Mouse (Mus musculus): Measurements from ENCODE around the gene Nim1k. TPM values are rescaled to one million over a fixed set of nuclear protein-coding genes. Genes with fewer than 3 reads are reported as not detected.
"Not testable (repeated sequence)": the region's sequence is repeated elsewhere in the genome, so short reads cannot be mapped to it uniquely, and the experiment has no call there.

Gene Nim1k
- polyA plus RNA-seq, 1 experiment from 2014 or later, result 4.5 TPM

- Histone ChIP-seq H3K27me3 (replicated peaks) (no peaks in the 10 kb centered on the region), H3K27ac (no peak overlapping the region), H3K9me3 (no peaks in the 10 kb centered on the region), H3K4me3 (no peak overlapping the region), H3K9ac (no peak overlapping the region), H3K4me2 (no peak overlapping the region), H3K36me3 (replicated peaks) (no peaks in the 10 kb centered on the region), H3K4me1 (no peaks in the 10 kb centered on the region)
- no peak for ATAC-seq (replicated peaks)
- WGBS, result 91% methylated on average over 3 of the region's 3 CpGs
These were observed 33.2 kb downstream of the Nim1k start for GRCm38 (mm10) chr13:119722447-119722846.

DNA sequence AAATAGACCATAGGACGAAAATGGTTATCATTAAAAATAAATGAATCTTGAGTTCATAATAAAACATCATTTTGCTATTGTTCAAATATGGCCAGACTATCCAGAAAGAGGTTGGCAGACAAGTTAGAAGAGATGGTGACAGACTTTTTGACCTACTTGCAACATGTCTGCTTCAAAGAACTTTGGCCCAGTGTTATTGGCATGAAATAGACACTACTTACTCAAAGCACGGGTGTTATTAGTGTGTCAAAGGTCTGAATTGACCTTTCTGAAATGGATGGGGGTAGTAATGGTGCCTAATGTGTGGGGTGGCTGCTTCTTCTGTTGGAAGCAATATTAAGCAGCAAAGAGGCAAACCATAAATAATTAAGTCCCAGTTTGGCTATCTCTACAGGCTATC is 39.6 kb downstream of the Nim1k start:
- Histone ChIP-seq H3K27me3 (replicated peaks) (no peaks in the 10 kb centered on the region), H3K4me1 (no peaks in the 10 kb centered on the region), H3K36me3 (replicated peaks) (peaks cover 4% of the 10 kb centered on the region; the same call in 1 of the 2 replicates), H3K27ac (no peak overlapping the region), H3K9me3 (no peaks in the 10 kb centered on the region), H3K9ac (no peak overlapping the region), H3K4me3 (no peak overlapping the region), H3K4me2 (no peak overlapping the region)
- ATAC-seq (replicated peaks), result no peak
- 86% methylated on average over 2 of the region's 2 CpGs for WGBS

DNA sequence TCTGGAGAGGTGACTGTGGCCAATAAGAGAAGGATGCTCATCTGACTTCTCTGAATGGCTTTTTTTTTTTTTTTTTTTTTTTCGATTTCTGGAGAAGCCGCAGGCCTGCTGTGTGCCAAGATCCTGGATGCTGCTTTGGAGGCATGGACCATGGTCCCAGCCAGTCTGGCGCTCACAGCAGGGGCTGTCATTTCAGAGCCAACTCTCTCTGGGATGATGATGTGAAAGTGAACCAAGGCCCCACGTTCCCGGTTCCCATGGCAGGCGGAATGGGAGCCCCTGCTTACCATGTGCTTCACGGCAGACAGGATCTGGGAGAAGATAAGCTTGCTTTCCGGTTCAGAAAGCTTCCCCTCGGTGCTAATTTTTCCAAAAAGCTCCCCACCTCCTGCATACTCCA is 41.9 kb downstream of the Nim1k start:
- 75% methylated on average over 9 of the region's 9 CpGs for WGBS
- Histone ChIP-seq H3K4me2 (no peak overlapping the region), H3K9me3 (no peaks in the 10 kb centered on the region), H3K4me3 (no peak overlapping the region), H3K9ac (no peak overlapping the region), H3K36me3 (replicated peaks) (peaks cover 9% of the 10 kb centered on the region; the same call in 1 of the 2 replicates), H3K27ac (no peak overlapping the region), H3K27me3 (replicated peaks) (no peaks in the 10 kb centered on the region), H3K4me1 (no peaks in the 10 kb centered on the region)
- no peak for ATAC-seq (replicated peaks)

GRCm38 (mm10) chr13:119713107-119713787 is 42.4 kb downstream of the Nim1k start:
- Histone ChIP-seq H3K9ac (no peak overlapping the region), H3K27ac (no peak overlapping the region), H3K4me1 (no peaks in the 10 kb centered on the region), H3K4me2 (no peak overlapping the region), H3K36me3 (replicated peaks) (peaks cover 9% of the 10 kb centered on the region; the same call in 1 of the 2 replicates), H3K4me3 (no peak overlapping the region), H3K9me3 (no peaks in the 10 kb centered on the region), H3K27me3 (replicated peaks) (no peaks in the 10 kb centered on the region)
- ATAC-seq (replicated peaks), result no peak
- 66% methylated on average over 8 of the region's 8 CpGs for WGBS

DNA sequence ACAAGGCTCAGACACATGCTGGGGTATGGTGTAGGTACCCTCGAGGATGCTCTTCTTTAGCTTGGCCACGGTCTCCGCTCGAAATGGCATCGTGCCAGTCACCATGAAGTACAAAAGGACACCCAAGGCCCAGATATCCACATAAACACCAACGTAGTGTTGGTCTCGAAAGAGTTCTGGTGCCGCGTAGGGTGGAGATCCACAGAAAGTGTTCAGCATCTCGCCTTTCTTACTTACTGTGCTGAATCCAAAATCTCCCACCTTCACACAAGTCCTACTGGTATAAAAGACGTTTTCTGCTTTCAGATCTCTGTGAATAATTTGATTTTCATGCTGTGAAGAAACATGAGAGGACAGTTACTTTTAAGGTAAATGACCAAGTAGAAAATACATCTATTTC is 43.2 kb downstream of the Nim1k start:
- Histone ChIP-seq H3K27me3 (replicated peaks) (no peaks in the 10 kb centered on the region), H3K4me2 (no peak overlapping the region), H3K27ac (no peak overlapping the region), H3K9me3 (no peaks in the 10 kb centered on the region), H3K36me3 (replicated peaks) (peaks cover 9% of the 10 kb centered on the region; the same call in 1 of the 2 replicates), H3K9ac (no peak overlapping the region), H3K4me1 (no peaks in the 10 kb centered on the region), H3K4me3 (no peak overlapping the region)
- 88% methylated on average over 11 of the region's 11 CpGs for WGBS
- ATAC-seq (replicated peaks), result no peak

GRCm38 (mm10) chr13:119710268-119710610 is 45.4 kb downstream of the Nim1k start:
- 76% methylated on average over 10 of the region's 10 CpGs for WGBS
- ATAC-seq (replicated peaks), result no peak
- Histone ChIP-seq H3K27ac (no peak overlapping the region), H3K4me3 (no peak overlapping the region), H3K27me3 (replicated peaks) (no peaks in the 10 kb centered on the region), H3K9ac (no peak overlapping the region), H3K36me3 (replicated peaks) (peaks cover 21% of the 10 kb centered on the region), H3K9me3 (no peaks in the 10 kb centered on the region), H3K4me2 (no peak overlapping the region), H3K4me1 (no peaks in the 10 kb centered on the region)

- Histone ChIP-seq H3K36me3 (replicated peaks) (peaks cover 27% of the 10 kb centered on the region), H3K4me1 (no peaks in the 10 kb centered on the region), H3K27ac (no peak overlapping the region), H3K4me2 (no peak overlapping the region), H3K4me3 (no peak overlapping the region), H3K9me3 (no peaks in the 10 kb centered on the region), H3K9ac (no peak overlapping the region), H3K27me3 (replicated peaks) (no peaks in the 10 kb centered on the region)
- ATAC-seq (replicated peaks), result peak; percentile 31
- 89% methylated on average over 8 of the region's 8 CpGs for WGBS
These were observed 46.1 kb downstream of the Nim1k start for GRCm38 (mm10) chr13:119709388-119710267.

DNA sequence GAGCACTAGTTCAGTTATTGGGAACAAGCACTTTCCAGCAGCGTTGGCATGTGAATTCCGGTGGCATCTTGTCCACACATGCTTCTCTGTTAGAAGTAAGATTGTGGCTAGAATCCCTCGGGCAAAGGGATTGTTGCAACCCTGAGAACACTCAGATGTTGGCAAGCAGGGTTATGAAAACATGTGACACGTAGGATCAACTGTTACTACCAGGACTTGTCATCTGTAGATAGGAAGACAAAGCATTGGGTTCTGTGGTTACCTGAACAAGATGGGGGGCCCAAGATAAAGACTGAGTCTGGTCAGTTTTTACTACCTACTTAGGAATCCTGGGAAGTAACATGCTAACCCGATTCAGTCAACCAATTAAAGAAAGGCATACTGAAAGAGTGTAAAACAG is 46.7 kb downstream of the Nim1k start:
- no peak for ATAC-seq (replicated peaks)
- no peaks in the 10 kb centered on the region for H3K27me3 ChIP-seq (replicated peaks)
- no peak overlapping the region for H3K9ac ChIP-seq
- H3K4me2 ChIP-seq, result no peak overlapping the region
- H3K36me3 ChIP-seq (replicated peaks), result peaks cover 33% of the 10 kb centered on the region
- 89% methylated on average over 5 of the region's 5 CpGs for whole genome bisulfite sequencing
- no peak overlapping the region for H3K27ac ChIP-seq
- no peaks in the 10 kb centered on the region for H3K4me1 ChIP-seq
- H3K9me3 ChIP-seq, result no peaks in the 10 kb centered on the region
- H3K4me3 ChIP-seq, result no peak overlapping the region

- no peak for ATAC-seq (replicated peaks)
- H3K9me3 ChIP-seq, result no peaks in the 10 kb centered on the region
- no peak overlapping the region for H3K4me3 ChIP-seq
- no peaks in the 10 kb centered on the region for H3K4me1 ChIP-seq
- peaks cover 39% of the 10 kb centered on the region for H3K36me3 ChIP-seq (replicated peaks)
- no peak overlapping the region for H3K27ac ChIP-seq
- no peak overlapping the region for H3K9ac ChIP-seq
- H3K27me3 ChIP-seq (replicated peaks), result no peaks in the 10 kb centered on the region
- 93% methylated on average over 6 of the region's 6 CpGs for WGBS
- H3K4me2 ChIP-seq, result no peak overlapping the region
These were observed 47.8 kb downstream of the Nim1k start for GRCm38 (mm10) chr13:119707906-119708305.

- Histone ChIP-seq H3K27me3 (replicated peaks) (no peaks in the 10 kb centered on the region), H3K4me2 (no peak overlapping the region), H3K4me3 (no peak overlapping the region), H3K27ac (no peak overlapping the region), H3K9me3 (no peaks in the 10 kb centered on the region), H3K4me1 (no peaks in the 10 kb centered on the region), H3K36me3 (replicated peaks) (peaks cover 41% of the 10 kb centered on the region), H3K9ac (no peak overlapping the region)
- 79% methylated on average over 7 of the region's 7 CpGs for WGBS
- ATAC-seq (replicated peaks), result no peak
These were observed 48.7 kb downstream of the Nim1k start for GRCm38 (mm10) chr13:119706953-119707352.

DNA sequence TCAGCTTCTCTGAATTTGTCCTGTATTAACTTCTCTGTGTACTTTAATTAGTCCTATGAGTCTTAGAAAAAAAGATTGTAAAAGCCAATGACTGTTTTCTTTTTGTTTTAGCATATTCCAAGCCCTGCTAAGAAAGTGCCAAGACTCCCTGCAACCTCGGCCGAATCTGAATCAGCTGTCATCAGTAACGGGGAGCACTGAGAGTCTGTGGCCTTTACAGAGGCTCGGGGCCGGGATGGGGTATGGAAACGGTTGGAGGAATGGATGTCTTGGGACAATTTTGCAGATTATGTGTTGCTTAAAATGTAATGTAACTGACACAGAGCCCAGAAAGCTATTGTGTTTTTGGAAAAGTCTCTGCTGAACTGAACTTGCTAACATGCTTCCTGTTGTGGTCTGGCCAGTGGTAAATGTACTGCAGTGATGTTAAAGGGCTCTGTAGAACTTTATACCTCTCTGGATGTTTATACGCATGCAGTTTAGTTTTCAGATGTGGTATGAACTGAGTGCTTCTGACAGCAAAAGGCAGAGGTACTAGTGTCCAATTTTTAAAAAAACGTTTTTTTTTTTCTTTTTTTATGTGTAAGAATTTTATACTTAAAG is 49.3 kb downstream of the Nim1k start:
- H3K4me3 ChIP-seq; ATAC-seq (replicated peaks); H3K4me1 ChIP-seq; H3K27me3 ChIP-seq (replicated peaks); H3K27ac ChIP-seq; H3K9me3 ChIP-seq; H3K9ac ChIP-seq; H3K4me2 ChIP-seq: not testable (repeated sequence)
- peaks cover 43% of the 10 kb centered on the region for H3K36me3 ChIP-seq (replicated peaks)
- 88% methylated on average over 8 of the region's 8 CpGs for WGBS

DNA sequence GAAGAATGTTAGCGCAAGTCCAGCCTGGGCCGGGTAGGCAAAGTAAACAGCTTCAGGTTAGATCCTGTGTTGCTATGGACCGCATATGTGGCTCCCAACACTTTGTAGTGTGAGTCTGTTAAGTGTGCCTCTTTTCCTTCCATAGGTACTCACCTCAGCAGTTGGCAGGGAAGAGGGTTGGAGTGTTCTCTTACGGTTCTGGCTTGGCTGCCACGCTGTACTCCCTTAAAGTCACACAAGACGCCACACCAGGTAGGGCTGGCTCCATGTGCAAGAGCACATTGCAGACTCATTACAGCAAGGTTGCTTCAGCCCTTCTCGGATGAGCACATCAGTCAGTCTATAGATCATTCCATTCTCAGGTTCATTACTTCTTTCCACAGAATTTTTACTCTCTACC is 51.4 kb downstream of the Nim1k start:
- ATAC-seq (replicated peaks), result no peak
- no peaks in the 10 kb centered on the region for H3K27me3 ChIP-seq (replicated peaks)
- H3K9ac ChIP-seq, result no peak overlapping the region
- H3K9me3 ChIP-seq, result no peaks in the 10 kb centered on the region
- 95% methylated on average over 7 of the region's 7 CpGs for WGBS
- peaks cover 50% of the 10 kb centered on the region for H3K36me3 ChIP-seq (replicated peaks)
- no peak overlapping the region for H3K27ac ChIP-seq
- H3K4me2 ChIP-seq, result no peak overlapping the region
- H3K4me3 ChIP-seq, result no peak overlapping the region
- H3K4me1 ChIP-seq, result no peaks in the 10 kb centered on the region

All from midbrain, embryonic 15.5 days (tissue).